Mouse (Mus musculus) E14TG2a.4 (cell line): ENCODE measurements around the gene Zfp652.

Experiments used
- CTCF ChIP-seq: conservative IDR thresholded peaks from 2 replicates; pipeline ENCODE4 v1.5.1; 2014; ENCODE audit warnings: low read length
- NANOG ChIP-seq: IDR thresholded peaks from 2 replicates; pipeline ENCODE4 v1.6.1; 2014; ENCODE audit warnings: borderline replicate concordance, low read length, mixed read lengths
- POU5F1 ChIP-seq: IDR thresholded peaks from 2 replicates; pipeline ENCODE4 v1.6.1; 2014; ENCODE audit warnings: low read length, borderline replicate concordance

- TF ChIP-seq CTCF: no peak
- TF ChIP-seq NANOG: no peak
- no peak for TF ChIP-seq POU5F1
Observed at GRCm38 (mm10) chr11:95859468-95859855, 147.0 kb downstream of the Zfp652 start.
